1 mouse cellular context compared by ENCODE assay signal in genomic region chr4:62500799-62501198, GRCm38 (mm10).
TF ChIP-seq lines count a peak whose summit lies in the region.

No protein-coding gene starts in this region.

TF ChIP-seq in MEL, 35 proteins besides CTCF, POLR2A, EP300 and RAD21 (continued from another document):
- 0 out of 2 replicates have a peak, but pooled peaks have one; percentile 20 for TF ChIP-seq RCOR1 (IDR thresholded peaks at IDR 0.05; ENCODE audit: low read depth, low read length)
- no peak for TF ChIP-seq BHLHE40 (IDR thresholded peaks at IDR 0.05; ENCODE audit: borderline replicate concordance, low read depth, low read length)
